Mouse (Mus musculus): ENCODE measurements around the gene Clybl. TPM values are rescaled to one million over a fixed set of nuclear protein-coding genes. Genes with fewer than 3 reads are reported as not detected.

The Clybl gene
- polyA plus RNA-seq, 1 experiment from 2014 or later, result 91.9 TPM

- H3K36me3 ChIP-seq (ENCODE audit: control insufficient read depth, insufficient read depth), result no peaks in the 10 kb centered on the region
- H3K4me3 ChIP-seq (ENCODE audit: low read length), result no peak overlapping the region
- no peak for ATAC-seq (replicated peaks; ENCODE audit: extremely low read depth, insufficient read depth, low FRiP score)
- H3K4me1 ChIP-seq (ENCODE audit: control insufficient read depth, insufficient read depth, low read length), result no peaks in the 10 kb centered on the region
- H3K4me2 ChIP-seq (ENCODE audit: low read depth, low read length), result no peak overlapping the region
- H3K9me3 ChIP-seq (replicated peaks; ENCODE audit: control insufficient read depth, low read length), result no peaks in the 10 kb centered on the region
- H3K9ac ChIP-seq (ENCODE audit: low read length), result no peak overlapping the region
- H3K27me3 ChIP-seq (ENCODE audit: control insufficient read depth, insufficient read depth, low read length), result peaks cover 10% of the 10 kb centered on the region
- no peak overlapping the region for H3K27ac ChIP-seq (ENCODE audit: low read length)
- 78% methylated on average over 2 of the region's 2 CpGs for WGBS
Measured at GRCm38 (mm10) chr14:122412841-122413541, 231.5 kb downstream of the Clybl start.

GRCm38 (mm10) chr14:122413542-122413928, 232.0 kb downstream of the Clybl start:
- Histone ChIP-seq H3K4me1 (ENCODE audit: control insufficient read depth, insufficient read depth, low read length) (no peaks in the 10 kb centered on the region), H3K9ac (ENCODE audit: low read length) (no peak overlapping the region), H3K27me3 (ENCODE audit: control insufficient read depth, insufficient read depth, low read length) (peaks cover 5% of the 10 kb centered on the region), H3K27ac (ENCODE audit: low read length) (no peak overlapping the region), H3K36me3 (ENCODE audit: control insufficient read depth, insufficient read depth) (no peaks in the 10 kb centered on the region), H3K4me3 (ENCODE audit: low read length) (no peak overlapping the region), H3K4me2 (ENCODE audit: low read depth, low read length) (no peak overlapping the region), H3K9me3 (replicated peaks; ENCODE audit: control insufficient read depth, low read length) (no peaks in the 10 kb centered on the region)
- 78% methylated on average over 2 of the region's 2 CpGs for WGBS
- no peak for ATAC-seq (replicated peaks; ENCODE audit: extremely low read depth, insufficient read depth, low FRiP score)

GRCm38 (mm10) chr14:122414786-122415185, 233.3 kb downstream of the Clybl start:
- Histone ChIP-seq H3K4me3 (ENCODE audit: low read length) (no peak overlapping the region), H3K4me2 (ENCODE audit: low read depth, low read length) (no peak overlapping the region), H3K36me3 (ENCODE audit: control insufficient read depth, insufficient read depth) (no peaks in the 10 kb centered on the region), H3K9me3 (replicated peaks; ENCODE audit: control insufficient read depth, low read length) (no peaks in the 10 kb centered on the region), H3K27ac (ENCODE audit: low read length) (no peak overlapping the region), H3K4me1 (ENCODE audit: control insufficient read depth, insufficient read depth, low read length) (no peaks in the 10 kb centered on the region), H3K27me3 (ENCODE audit: control insufficient read depth, insufficient read depth, low read length) (peaks cover 2% of the 10 kb centered on the region; the same call in 1 of the 2 replicates), H3K9ac (ENCODE audit: low read length) (no peak overlapping the region)
- WGBS, result 79% methylated on average over 2 of the region's 2 CpGs
- no peak for ATAC-seq (replicated peaks; ENCODE audit: extremely low read depth, insufficient read depth, low FRiP score)

GRCm38 (mm10) chr14:122416166-122416771, 234.8 kb downstream of the Clybl start:
- Histone ChIP-seq H3K9ac (ENCODE audit: low read length) (no peak overlapping the region), H3K27me3 (ENCODE audit: control insufficient read depth, insufficient read depth, low read length) (no peaks in the 10 kb centered on the region), H3K9me3 (replicated peaks; ENCODE audit: control insufficient read depth, low read length) (no peaks in the 10 kb centered on the region), H3K4me3 (ENCODE audit: low read length) (no peak overlapping the region), H3K36me3 (ENCODE audit: control insufficient read depth, insufficient read depth) (no peaks in the 10 kb centered on the region), H3K4me2 (ENCODE audit: low read depth, low read length) (no peak overlapping the region), H3K27ac (ENCODE audit: low read length) (no peak overlapping the region), H3K4me1 (ENCODE audit: control insufficient read depth, insufficient read depth, low read length) (no peaks in the 10 kb centered on the region)
- no peak for ATAC-seq (replicated peaks; ENCODE audit: extremely low read depth, insufficient read depth, low FRiP score)
- WGBS, result 49% methylated on average over 4 of the region's 4 CpGs

DNA sequence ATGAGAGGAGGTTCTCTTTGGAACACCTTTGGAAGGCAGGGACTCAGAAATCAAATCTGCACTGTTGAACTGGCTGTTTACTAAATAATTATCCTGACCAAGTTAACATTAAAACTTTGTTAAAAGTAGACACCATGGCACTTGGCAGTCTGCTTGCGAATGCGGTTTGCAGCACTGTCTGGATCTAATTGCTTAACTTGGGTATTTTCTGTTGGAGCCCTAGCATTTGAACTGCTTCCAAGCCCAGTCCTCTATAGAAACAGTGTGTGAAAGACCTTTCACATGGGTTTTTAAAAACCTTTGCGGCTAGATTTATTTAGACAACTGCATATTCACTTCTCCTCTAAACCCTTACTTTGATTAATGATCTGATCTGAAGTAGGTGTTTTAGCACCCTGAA, 242.9 kb downstream of the Clybl start:
- Histone ChIP-seq H3K9ac (ENCODE audit: low read length) (no peak overlapping the region), H3K4me1 (ENCODE audit: control insufficient read depth, insufficient read depth, low read length) (no peaks in the 10 kb centered on the region), H3K4me3 (ENCODE audit: low read length) (no peak overlapping the region), H3K36me3 (ENCODE audit: control insufficient read depth, insufficient read depth) (no peaks in the 10 kb centered on the region), H3K27me3 (ENCODE audit: control insufficient read depth, insufficient read depth, low read length) (no peaks in the 10 kb centered on the region), H3K27ac (ENCODE audit: low read length) (no peak overlapping the region), H3K4me2 (ENCODE audit: low read depth, low read length) (no peak overlapping the region), H3K9me3 (replicated peaks; ENCODE audit: control insufficient read depth, low read length) (no peaks in the 10 kb centered on the region)
- 79% methylated on average over 3 of the region's 3 CpGs for WGBS
- no peak for ATAC-seq (replicated peaks; ENCODE audit: extremely low read depth, insufficient read depth, low FRiP score)

DNA sequence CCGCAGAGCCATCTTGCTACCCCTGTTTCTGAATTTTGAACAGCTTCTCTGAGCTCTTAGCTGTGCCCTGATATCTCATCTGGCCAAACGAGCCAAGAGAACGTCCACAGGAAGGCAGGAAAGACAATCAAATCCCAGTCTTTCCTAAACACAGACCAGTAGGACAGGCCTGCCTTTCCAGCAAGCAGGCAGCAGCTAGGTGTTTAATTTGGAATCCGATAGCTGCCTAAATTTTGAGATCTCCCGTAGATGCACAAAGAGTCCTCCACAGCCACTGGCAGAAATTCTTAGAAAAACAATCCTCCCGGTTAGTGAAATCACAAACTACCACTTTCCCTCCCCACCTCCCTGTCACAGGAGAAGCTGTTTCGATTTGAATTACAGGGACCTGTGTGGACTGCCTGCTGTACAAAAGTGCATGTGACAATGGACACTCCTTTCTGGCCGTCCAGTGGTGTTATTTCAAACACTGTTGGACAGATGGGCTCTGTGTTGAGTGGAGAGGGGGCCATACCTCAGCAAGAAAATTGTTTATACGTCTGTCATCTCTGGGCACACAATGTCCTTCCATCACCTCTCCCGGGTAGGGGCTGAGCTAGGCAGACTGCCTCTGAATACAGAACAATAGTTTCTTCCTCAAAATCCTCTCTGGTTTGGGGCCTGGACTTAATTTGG, 245.2 kb downstream of the Clybl start:
- no peak overlapping the region for H3K27ac ChIP-seq (ENCODE audit: low read length)
- H3K9me3 ChIP-seq (replicated peaks; ENCODE audit: control insufficient read depth, low read length), result no peaks in the 10 kb centered on the region
- no peak overlapping the region for H3K4me2 ChIP-seq (ENCODE audit: low read depth, low read length)
- no peak overlapping the region for H3K9ac ChIP-seq (ENCODE audit: low read length)
- no peaks in the 10 kb centered on the region for H3K27me3 ChIP-seq (ENCODE audit: control insufficient read depth, insufficient read depth, low read length)
- ATAC-seq (replicated peaks; ENCODE audit: extremely low read depth, insufficient read depth, low FRiP score), result no peak
- no peaks in the 10 kb centered on the region for H3K4me1 ChIP-seq (ENCODE audit: control insufficient read depth, insufficient read depth, low read length)
- H3K36me3 ChIP-seq (ENCODE audit: control insufficient read depth, insufficient read depth), result no peaks in the 10 kb centered on the region
- 53% methylated on average over 10 of the region's 10 CpGs for WGBS
- no peak overlapping the region for H3K4me3 ChIP-seq (ENCODE audit: low read length)

DNA sequence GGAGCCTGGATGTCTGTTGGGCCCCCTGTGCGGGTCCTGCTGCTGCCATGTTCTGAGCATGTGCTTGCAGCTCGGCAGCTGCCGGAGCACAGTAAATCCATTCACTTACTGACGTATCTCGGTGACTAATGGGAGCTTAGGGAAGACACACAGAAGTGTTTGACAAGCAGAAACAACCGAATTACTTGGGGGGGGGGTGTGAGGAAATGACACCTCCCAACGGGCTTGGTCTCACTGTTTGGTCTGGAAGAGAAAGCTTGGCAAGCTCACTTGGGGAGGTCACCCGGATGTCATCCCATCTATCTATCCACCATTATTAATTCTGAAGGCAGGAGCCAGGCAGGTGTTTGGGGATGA, 245.7 kb downstream of the Clybl start:
- no peaks in the 10 kb centered on the region for H3K36me3 ChIP-seq (ENCODE audit: control insufficient read depth, insufficient read depth)
- H3K4me1 ChIP-seq (ENCODE audit: control insufficient read depth, insufficient read depth, low read length), result no peaks in the 10 kb centered on the region
- ATAC-seq (replicated peaks; ENCODE audit: extremely low read depth, insufficient read depth, low FRiP score), result no peak
- H3K27me3 ChIP-seq (ENCODE audit: control insufficient read depth, insufficient read depth, low read length), result no peaks in the 10 kb centered on the region
- H3K9me3 ChIP-seq (replicated peaks; ENCODE audit: control insufficient read depth, low read length), result no peaks in the 10 kb centered on the region
- 57% methylated on average over 8 of the region's 8 CpGs for WGBS
- no peak overlapping the region for H3K9ac ChIP-seq (ENCODE audit: low read length)
- no peak overlapping the region for H3K27ac ChIP-seq (ENCODE audit: low read length)
- H3K4me3 ChIP-seq (ENCODE audit: low read length), result no peak overlapping the region
- no peak overlapping the region for H3K4me2 ChIP-seq (ENCODE audit: low read depth, low read length)

- H3K27ac ChIP-seq (ENCODE audit: low read length), result no peak overlapping the region
- H3K9ac ChIP-seq (ENCODE audit: low read length), result no peak overlapping the region
- WGBS, result 79% methylated on average over 3 of the region's 3 CpGs
- no peak overlapping the region for H3K4me3 ChIP-seq (ENCODE audit: low read length)
- ATAC-seq (replicated peaks; ENCODE audit: extremely low read depth, insufficient read depth, low FRiP score), result no peak
- no peaks in the 10 kb centered on the region for H3K9me3 ChIP-seq (replicated peaks; ENCODE audit: control insufficient read depth, low read length)
- H3K4me1 ChIP-seq (ENCODE audit: control insufficient read depth, insufficient read depth, low read length), result no peaks in the 10 kb centered on the region
- no peaks in the 10 kb centered on the region for H3K36me3 ChIP-seq (ENCODE audit: control insufficient read depth, insufficient read depth)
- H3K4me2 ChIP-seq (ENCODE audit: low read depth, low read length), result no peak overlapping the region
- H3K27me3 ChIP-seq (ENCODE audit: control insufficient read depth, insufficient read depth, low read length), result no peaks in the 10 kb centered on the region
Measured at GRCm38 (mm10) chr14:122427654-122428053, 246.2 kb downstream of the Clybl start.

DNA sequence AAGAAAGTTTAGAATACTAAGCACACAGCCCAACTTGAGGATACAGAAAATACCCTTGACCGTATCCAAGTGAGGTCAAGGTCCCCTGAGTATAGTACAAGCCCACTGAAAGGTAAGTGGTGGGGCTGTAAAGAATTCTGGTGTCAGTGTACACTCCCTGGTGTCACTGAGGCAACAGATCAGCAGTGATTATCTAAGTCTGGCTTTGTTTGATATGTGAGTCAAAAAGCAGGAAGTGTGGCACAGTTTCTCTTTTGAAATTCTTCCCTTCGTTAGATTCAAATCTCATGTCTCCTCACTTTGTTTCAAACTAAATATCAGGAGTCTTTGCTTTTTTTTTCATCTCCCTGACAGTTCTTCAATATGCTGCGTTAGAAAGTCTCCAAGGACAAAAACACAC, 251.1 kb downstream of the Clybl start:
- Histone ChIP-seq H3K4me1 (ENCODE audit: control insufficient read depth, insufficient read depth, low read length) (no peaks in the 10 kb centered on the region), H3K9ac (ENCODE audit: low read length) (no peak overlapping the region), H3K27ac (ENCODE audit: low read length) (no peak overlapping the region), H3K4me2 (ENCODE audit: low read depth, low read length) (no peak overlapping the region), H3K36me3 (ENCODE audit: control insufficient read depth, insufficient read depth) (no peaks in the 10 kb centered on the region), H3K9me3 (replicated peaks; ENCODE audit: control insufficient read depth, low read length) (no peaks in the 10 kb centered on the region), H3K27me3 (ENCODE audit: control insufficient read depth, insufficient read depth, low read length) (no peaks in the 10 kb centered on the region; the same call in 1 of the 2 replicates), H3K4me3 (ENCODE audit: low read length) (no peak overlapping the region)
- no peak for ATAC-seq (replicated peaks; ENCODE audit: extremely low read depth, insufficient read depth, low FRiP score)
- WGBS, result 63% methylated on average over 3 of the region's 3 CpGs

All from heart, embryonic 16.5 days (tissue).